Mouse (Mus musculus) liver, postnatal 0 days (tissue): ENCODE results near the gene Rgs5.

Experiments
- CTCF ChIP-seq: sonication (generic); IDR thresholded peaks from 2 replicates; pipeline ENCODE4 v1.5.1; 2016; ENCODE audit warnings: antibody characterized with exemption, low read depth
- EP300 ChIP-seq: IDR thresholded peaks from 2 replicates; pipeline ENCODE4 v1.6.1; 2016; ENCODE audit warnings: antibody characterized with exemption, low read depth, mild to moderate bottlenecking

GRCm38 (mm10) chr1:169655256-169655655 lies at the start of gene Rgs5:
- TF ChIP-seq CTCF (no peak), EP300 (no peak)
